Mouse (Mus musculus) adrenal gland, adult 2 months (tissue): ENCODE measurements around the gene Hist1h2bn. TPM values are rescaled to one million over a fixed set of nuclear protein-coding genes. Genes with fewer than 3 reads are reported as not detected.
"Not testable (repeated sequence)": the region's sequence is repeated elsewhere in the genome, so short reads cannot be mapped to it uniquely, and the experiment has no call there.

Experiments
- DNase-seq: peaks from one replicate; pipeline ENCODE4 v3.0.0; 2021
- microRNA-seq, 2 experiments: library from miRNA; unstranded; fragments of <30 nt; microRNA quantifications; one replicate each; pipeline ENCODE4 v1.2.0; 2021
- polyA plus RNA-seq: library from polyadenylated mRNA; depleted of rRNA; stranded (reverse); fragments of >200 nt; gene quantifications from 2 replicates; pipeline ENCODE4 v1.2.3, GENCODE M21; 2012; rRNA removed
- total RNA-seq, 2 experiments: library from RNA; stranded (reverse); gene quantifications; 2 replicates each; pipeline ENCODE4 v1.2.3; 2021

The Hist1h2bn gene
- total and polyA plus RNA-seq, 3 experiments: 8.2 to 17.2 (median 16.7) TPM

GRCm38 (mm10) chr13:21781639-21782038 is 27.7 kb downstream of the Hist1h2bn start:
- no peak for DNase-seq

DNA sequence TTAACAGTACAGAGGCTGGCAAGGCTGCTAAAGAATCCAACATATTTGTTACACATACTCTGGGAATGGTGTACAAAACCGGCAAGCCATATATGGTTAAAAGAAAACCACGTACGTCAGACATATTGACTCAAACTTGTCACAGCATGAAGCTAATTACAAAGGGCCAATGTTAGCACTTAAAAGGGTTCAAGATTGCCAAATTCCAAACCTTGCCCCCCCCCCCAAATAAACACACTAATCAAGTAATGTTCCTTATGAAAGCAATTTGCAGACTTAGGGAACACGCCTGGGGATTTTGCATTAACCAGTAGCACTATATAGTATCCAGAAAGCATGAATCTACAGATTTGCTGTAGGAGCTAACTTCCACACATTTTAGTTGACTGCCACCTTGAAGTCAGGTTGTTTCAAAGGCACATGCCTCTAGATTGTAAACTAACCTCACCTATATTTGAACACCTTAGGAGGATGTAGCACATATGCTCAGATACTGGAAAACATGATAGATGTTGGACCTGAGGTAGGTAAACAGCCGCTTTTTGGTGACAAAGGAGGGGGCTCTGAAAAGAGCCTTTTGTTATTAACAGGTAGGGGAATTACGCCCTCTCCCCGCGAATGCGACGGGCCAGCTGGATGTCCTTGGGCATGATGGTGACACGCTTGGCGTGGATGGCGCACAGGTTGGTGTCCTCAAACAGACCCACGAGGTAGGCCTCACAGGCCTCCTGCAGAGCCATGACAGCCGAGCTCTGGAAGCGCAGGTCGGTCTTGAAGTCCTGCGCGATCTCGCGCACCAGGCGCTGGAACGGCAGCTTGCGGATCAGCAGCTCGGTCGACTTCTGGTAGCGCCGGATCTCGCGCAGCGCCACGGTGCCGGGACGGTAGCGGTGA is 28.7 kb downstream of the Hist1h2bn start:
- peak; percentile 34 for DNase-seq

GRCm38 (mm10) chr13:21783255-21783617 is 29.3 kb downstream of the Hist1h2bn start, which contains the start of gene Hist1h3i:
TSS of gene Hist1h3i (minus strand) at chr13:21783370.
- peak; percentile 79 for DNase-seq

GRCm38 (mm10) chr13:21783734-21784161 is 29.8 kb downstream of the Hist1h2bn start:
- no peak for DNase-seq

- DNase-seq: no peak
Measured at GRCm38 (mm10) chr13:21784311-21784710, 30.4 kb downstream of the Hist1h2bn start.

DNA sequence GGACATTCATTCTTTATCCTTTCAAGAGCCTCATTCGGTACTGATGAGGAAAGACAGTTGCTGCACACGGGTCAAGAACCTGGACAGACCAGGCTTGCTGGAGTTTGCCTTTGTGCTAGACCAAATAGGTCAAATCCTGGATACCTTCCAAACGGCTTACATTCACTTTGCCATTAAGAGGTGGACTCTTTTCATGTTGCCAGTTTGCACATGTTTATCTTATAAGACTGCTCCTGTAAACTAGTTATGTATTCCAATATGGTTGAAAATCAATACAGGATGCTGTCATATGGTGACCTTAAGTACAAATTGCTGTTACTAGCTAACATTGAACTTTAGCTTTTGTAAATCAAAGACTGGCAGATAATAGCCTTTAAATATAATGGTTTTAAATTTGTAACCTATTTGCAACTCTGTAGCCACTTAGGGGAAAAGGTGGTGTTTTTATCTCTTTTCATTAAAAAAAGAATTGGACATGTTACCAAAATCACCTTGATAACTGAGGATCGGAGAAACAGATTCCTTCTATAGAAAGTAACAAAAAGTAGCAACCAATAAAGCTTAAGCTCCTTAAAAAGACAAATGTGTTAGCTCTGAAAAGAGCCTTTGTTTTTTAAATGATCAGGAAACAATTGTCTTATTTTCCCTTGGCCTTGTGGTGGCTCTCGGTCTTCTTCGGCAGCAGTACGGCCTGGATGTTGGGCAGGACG is 32.4 kb downstream of the Hist1h2bn start:
- DNase-seq: no peak

GRCm38 (mm10) chr13:21786899-21787629 is 33.1 kb downstream of the Hist1h2bn start, which contains the start of the genes Hist1h2an and Hist1h2bp:
TSS of gene Hist1h2an (minus strand) at chr13:21787218.
TSS of gene Hist1h2bp (plus strand) at chr13:21787461.
- DNase-seq: peak; percentile 92

DNA sequence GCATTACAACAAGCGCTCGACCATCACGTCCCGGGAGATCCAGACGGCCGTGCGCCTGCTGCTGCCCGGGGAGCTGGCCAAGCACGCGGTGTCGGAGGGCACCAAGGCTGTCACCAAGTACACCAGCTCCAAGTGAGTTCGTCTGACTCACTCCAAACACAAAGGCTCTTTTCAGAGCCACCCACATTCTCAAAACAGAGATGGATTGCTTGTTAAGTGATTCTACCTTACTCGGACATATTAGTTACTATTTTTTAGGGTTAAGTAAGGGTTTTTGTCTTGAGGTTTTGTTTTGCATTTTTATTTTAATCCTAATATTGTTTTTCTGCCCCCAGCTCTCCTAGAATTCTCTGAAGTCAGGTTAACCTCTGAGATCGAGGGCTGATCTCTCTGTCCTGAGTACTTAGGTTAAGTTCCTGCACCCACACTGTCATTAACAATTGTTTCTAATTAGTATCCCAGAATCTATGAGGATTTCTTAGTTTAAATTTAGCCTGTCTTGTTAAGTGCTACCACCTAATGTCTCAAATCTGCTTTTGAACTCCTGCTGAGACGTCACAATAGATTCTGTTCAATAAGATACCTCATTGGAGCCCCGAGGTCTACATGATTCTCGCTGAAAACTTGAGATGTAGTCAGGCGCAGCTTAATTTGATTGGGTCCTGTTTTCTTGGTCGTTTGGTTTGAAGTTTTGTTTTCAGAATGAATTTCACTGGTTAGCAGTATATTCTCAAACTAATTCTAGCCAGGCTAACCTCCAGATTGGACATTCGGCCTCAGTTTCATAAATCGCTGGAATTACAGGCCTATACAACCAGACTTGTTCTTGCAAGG is 34.1 kb downstream of the Hist1h2bn start:
- DNase-seq: no peak

- DNase-seq: no peak
Measured at GRCm38 (mm10) chr13:21789925-21790324, 36.0 kb downstream of the Hist1h2bn start.

DNA sequence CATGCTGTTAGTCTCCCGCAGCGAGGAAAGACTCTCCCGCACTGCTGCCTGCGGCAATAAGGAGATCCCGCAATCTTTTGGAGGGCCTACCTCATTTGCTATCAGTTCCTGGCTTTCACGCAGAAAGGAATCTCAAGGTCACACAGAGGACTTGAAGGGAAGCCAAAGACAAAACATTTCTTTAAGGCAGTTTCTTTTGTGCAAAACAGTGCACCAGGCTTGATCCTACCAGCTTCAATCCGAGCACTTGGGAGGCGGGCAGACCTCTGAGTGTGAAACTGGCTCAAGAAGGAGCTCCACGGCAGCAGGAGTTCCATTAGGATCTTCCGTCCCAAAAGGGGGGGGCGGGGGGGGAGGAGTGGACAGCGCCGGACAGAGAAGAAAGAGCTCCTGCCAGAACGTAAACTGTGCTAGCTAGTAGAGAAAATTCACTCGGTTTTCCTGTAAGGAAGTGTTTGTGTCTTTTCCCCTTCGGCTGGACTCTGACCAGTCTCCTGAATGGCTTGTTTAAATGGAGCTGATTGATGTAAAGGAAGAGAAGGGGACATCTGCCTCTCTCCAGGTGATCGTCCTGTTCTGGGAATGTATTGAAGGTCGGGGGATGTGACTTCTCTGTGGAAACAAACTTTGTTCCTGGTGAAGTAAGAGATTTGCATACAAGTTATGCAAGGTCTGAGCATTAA is 36.8 kb downstream of the Hist1h2bn start:
- DNase-seq: peak; percentile 14

DNA sequence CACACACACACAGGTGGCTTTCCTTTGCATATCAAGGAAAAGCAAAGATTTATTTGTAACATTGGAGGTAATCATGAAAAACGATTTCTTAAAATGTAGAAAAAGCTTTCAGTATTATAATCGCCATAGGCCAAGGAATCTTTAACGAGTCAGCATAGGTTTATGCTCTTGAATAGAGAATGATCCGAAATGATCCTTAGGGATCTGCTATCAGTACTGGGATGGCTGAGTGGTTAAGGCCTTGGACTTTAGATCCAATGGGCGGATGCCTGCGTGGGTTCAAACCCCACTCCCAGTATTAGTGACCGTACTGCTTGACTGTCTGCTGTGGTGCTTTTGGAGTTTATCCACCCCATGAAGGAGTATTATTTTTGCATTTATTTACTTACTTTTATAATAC is 41.7 kb downstream of the Hist1h2bn start:
- DNase-seq: no peak

GRCm38 (mm10) chr13:21797163-21797562 is 43.2 kb downstream of the Hist1h2bn start:
- not testable (repeated sequence) for DNase-seq

- not testable (repeated sequence) for DNase-seq
Measured at GRCm38 (mm10) chr13:21803058-21803457, 49.1 kb downstream of the Hist1h2bn start.

Small RNAs within 50 kb of the gene (microRNA-seq; reads per million reads assigned to microRNA genes)
- gene Gm44346 (0 reads per million in 2 experiments), gene Gm44357 (0 reads per million in 2 experiments), gene Gm44367 (0 reads per million in 2 experiments), gene Gm44454 (0 reads per million in 2 experiments)

Other genes starting within 250 kb of the Hist1h2bn start
- gene Zkscan8, start 223.0 kb upstream of the Hist1h2bn start, total RNA-seq: 10 to 100 TPM; 13.9 to 17.1 TPM
- gene Zkscan8, start 223.0 kb upstream of the Hist1h2bn start, polyA plus RNA-seq: 1.2 and 1.5 TPM in 2 replicates
- gene Olfr1366, start 211.3 kb upstream of the Hist1h2bn start, total RNA-seq: not detected
- not detected in 2 replicates for gene Olfr1366, start 211.3 kb upstream of the Hist1h2bn start, polyA plus RNA-seq
- not detected for gene Olfr1535, start 194.2 kb upstream of the Hist1h2bn start, total RNA-seq
- not detected in 2 replicates for gene Olfr1535, start 194.2 kb upstream of the Hist1h2bn start, polyA plus RNA-seq
- gene Olfr1364, start 172.4 kb upstream of the Hist1h2bn start, total RNA-seq: not detected
- not detected in 2 replicates for gene Olfr1364, start 172.4 kb upstream of the Hist1h2bn start, polyA plus RNA-seq
- not detected for gene Olfr1362, start 140.1 kb upstream of the Hist1h2bn start, total RNA-seq
- 0.04 TPM in 1 of 2 replicates, not detected in the other for gene Olfr1362, start 140.1 kb upstream of the Hist1h2bn start, polyA plus RNA-seq
- not detected for gene Olfr11, start 111.6 kb upstream of the Hist1h2bn start, total RNA-seq
- gene Olfr11, start 111.6 kb upstream of the Hist1h2bn start, polyA plus RNA-seq: not detected in 2 replicates
- not detected for gene Olfr1361, start 90.7 kb upstream of the Hist1h2bn start, total RNA-seq
- not detected in 2 replicates for gene Olfr1361, start 90.7 kb upstream of the Hist1h2bn start, polyA plus RNA-seq
- gene Olfr1360, start 76.7 kb upstream of the Hist1h2bn start, total RNA-seq: not detected
- not detected in 2 replicates for gene Olfr1360, start 76.7 kb upstream of the Hist1h2bn start, polyA plus RNA-seq
- gene Olfr1359, start 56.0 kb upstream of the Hist1h2bn start, total RNA-seq: not detected
- gene Olfr1359, start 56.0 kb upstream of the Hist1h2bn start, polyA plus RNA-seq: not detected in 2 replicates
- gene Hist1h2bl, start 38.0 kb upstream of the Hist1h2bn start, total RNA-seq: 10 to 100 TPM; 24.1 to 36.9 TPM
- 0.49 and 1.3 TPM in 2 replicates for gene Hist1h2bl, start 38.0 kb upstream of the Hist1h2bn start, polyA plus RNA-seq
- gene Hist1h2ai, start 37.7 kb upstream of the Hist1h2bn start, total RNA-seq: 10 to 100 TPM; 28.5 to 38.1 TPM
- gene Hist1h2ai, start 37.7 kb upstream of the Hist1h2bn start, polyA plus RNA-seq: 5.7 and 9.3 TPM in 2 replicates
- 10 to 100 TPM; 16.3 to 42.1 TPM for gene Hist1h3h, start 36.5 kb upstream of the Hist1h2bn start, total RNA-seq
- gene Hist1h3h, start 36.5 kb upstream of the Hist1h2bn start, polyA plus RNA-seq: 5.5 and 8.7 TPM in 2 replicates
- 1 to 10 TPM; 6.5 to 7.0 TPM for gene Hist1h2bm, start 32.1 kb upstream of the Hist1h2bn start, total RNA-seq
- 0.28 and 0.56 TPM in 2 replicates for gene Hist1h2bm, start 32.1 kb upstream of the Hist1h2bn start, polyA plus RNA-seq
- 10 to 100 TPM in 1 of 2 experiments, 1 to 10 TPM in 1; 7.5 to 11.4 TPM for gene Hist1h4j, start 19.1 kb upstream of the Hist1h2bn start, total RNA-seq
- 0.52 TPM in 2 replicates for gene Hist1h4j, start 19.1 kb upstream of the Hist1h2bn start, polyA plus RNA-seq
- 100 to 1,000 TPM in 1 of 2 experiments, 10 to 100 TPM in 1; 76.0 to 101 TPM for gene Hist1h4k, start 3.6 kb upstream of the Hist1h2bn start, total RNA-seq
- gene Hist1h4k, start 3.6 kb upstream of the Hist1h2bn start, polyA plus RNA-seq: 10.2 and 12.5 TPM in 2 replicates
- gene Hist1h2ak, start 296 bp upstream of the Hist1h2bn start, total RNA-seq: 10 to 100 TPM; 10.8 to 11.1 TPM
- 5.4 and 7.8 TPM in 2 replicates for gene Hist1h2ak, start 296 bp upstream of the Hist1h2bn start, polyA plus RNA-seq
- gene Hist1h1b, start 26.5 kb downstream of the Hist1h2bn start, total RNA-seq: 10 to 100 TPM; 11.6 to 11.7 TPM
- 0.34 and 0.37 TPM in 2 replicates for gene Hist1h1b, start 26.5 kb downstream of the Hist1h2bn start, polyA plus RNA-seq
- 10 to 100 TPM; 41.4 to 42.7 TPM for gene Hist1h3i, start 29.2 kb downstream of the Hist1h2bn start, total RNA-seq
- gene Hist1h3i, start 29.2 kb downstream of the Hist1h2bn start, polyA plus RNA-seq: 16.8 and 25.5 TPM in 2 replicates
- gene Hist1h2an, start 33.1 kb downstream of the Hist1h2bn start, total RNA-seq: 1 to 10 TPM; 3.4 to 4.6 TPM
- gene Hist1h2an, start 33.1 kb downstream of the Hist1h2bn start, polyA plus RNA-seq: 4.2 TPM in 1 of 2 replicates, not detected in the other
- 10 to 100 TPM in 1 of 2 experiments, 1 to 10 TPM in 1; 8.5 to 10.7 TPM for gene Hist1h2bp, start 33.3 kb downstream of the Hist1h2bn start, total RNA-seq
- 1.6 TPM in 1 of 2 replicates, not detected in the other for gene Hist1h2bp, start 33.3 kb downstream of the Hist1h2bn start, polyA plus RNA-seq
- gene Hist1h2bq, start 56.1 kb downstream of the Hist1h2bn start, total RNA-seq: 10 to 100 TPM; 35.5 to 55.7 TPM
- 13.1 and 16.6 TPM in 2 replicates for gene Hist1h2bq, start 56.1 kb downstream of the Hist1h2bn start, polyA plus RNA-seq
- gene Hist1h2ao, start 56.3 kb downstream of the Hist1h2bn start, total RNA-seq: 10 to 100 TPM; 16.1 to 19.4 TPM
- not detected in 2 replicates for gene Hist1h2ao, start 56.3 kb downstream of the Hist1h2bn start, polyA plus RNA-seq
- gene Hist1h4m, start 57.6 kb downstream of the Hist1h2bn start, total RNA-seq: 100 to 1,000 TPM; 165 to 190 TPM
- 4.5 TPM in 1 of 2 replicates, not detected in the other for gene Hist1h4m, start 57.6 kb downstream of the Hist1h2bn start, polyA plus RNA-seq
- gene Hist1h4n, start 78.1 kb downstream of the Hist1h2bn start, total RNA-seq: 10 to 100 TPM; 22.2 to 52.8 TPM
- 4.1 and 6.6 TPM in 2 replicates for gene Hist1h4n, start 78.1 kb downstream of the Hist1h2bn start, polyA plus RNA-seq
- gene Hist1h2ap, start 79.4 kb downstream of the Hist1h2bn start, total RNA-seq: 10 to 100 TPM; 24.8 to 29.8 TPM
- 126 and 141 TPM in 2 replicates for gene Hist1h2ap, start 79.4 kb downstream of the Hist1h2bn start, polyA plus RNA-seq
- gene Hist1h2br, start 79.6 kb downstream of the Hist1h2bn start, total RNA-seq: 10 to 100 TPM; 36.5 to 55.8 TPM
- gene Hist1h2br, start 79.6 kb downstream of the Hist1h2bn start, polyA plus RNA-seq: 12.6 and 15.9 TPM in 2 replicates
- gene Zfp184, start 191.0 kb downstream of the Hist1h2bn start, total RNA-seq: 1 to 10 TPM; 1.7 to 1.9 TPM
- 0.26 and 0.35 TPM in 2 replicates for gene Zfp184, start 191.0 kb downstream of the Hist1h2bn start, polyA plus RNA-seq
- not detected for gene Pom121l2, start 227.1 kb downstream of the Hist1h2bn start, total RNA-seq
- gene Pom121l2, start 227.1 kb downstream of the Hist1h2bn start, polyA plus RNA-seq: not detected in 2 replicates